Mouse (Mus musculus) C2C12 (cell line): Measurements from ENCODE around the gene Gabrb2.

ENCODE experiments used
- CTCF ChIP-seq: IDR thresholded peaks from one replicate; pipeline ENCODE4 v1.5.1; 2011; ENCODE audit not compliant: control insufficient read depth, insufficient read depth, insufficient read length
- FOSL1 ChIP-seq: IDR thresholded peaks from one replicate; pipeline ENCODE4 v1.8.0; 2011; ENCODE audit warnings: mild to moderate bottlenecking, low read length; ENCODE audit not compliant: poor library complexity, insufficient read depth, severe bottlenecking
- MAX ChIP-seq: IDR thresholded peaks from one replicate; pipeline ENCODE4 v1.6.1; 2011; ENCODE audit warnings: mild to moderate bottlenecking, control low read depth
- MYOG ChIP-seq: IDR thresholded peaks from one replicate; pipeline ENCODE4 v1.6.1; 2011; ENCODE audit not compliant: control insufficient read depth, insufficient read length; ENCODE audit errors: extremely low read depth
- USF1 ChIP-seq: IDR thresholded peaks from one replicate; pipeline ENCODE4 v1.6.1; 2011; ENCODE audit warnings: low read depth, mild to moderate bottlenecking, control low read depth, moderate library complexity

DNA sequence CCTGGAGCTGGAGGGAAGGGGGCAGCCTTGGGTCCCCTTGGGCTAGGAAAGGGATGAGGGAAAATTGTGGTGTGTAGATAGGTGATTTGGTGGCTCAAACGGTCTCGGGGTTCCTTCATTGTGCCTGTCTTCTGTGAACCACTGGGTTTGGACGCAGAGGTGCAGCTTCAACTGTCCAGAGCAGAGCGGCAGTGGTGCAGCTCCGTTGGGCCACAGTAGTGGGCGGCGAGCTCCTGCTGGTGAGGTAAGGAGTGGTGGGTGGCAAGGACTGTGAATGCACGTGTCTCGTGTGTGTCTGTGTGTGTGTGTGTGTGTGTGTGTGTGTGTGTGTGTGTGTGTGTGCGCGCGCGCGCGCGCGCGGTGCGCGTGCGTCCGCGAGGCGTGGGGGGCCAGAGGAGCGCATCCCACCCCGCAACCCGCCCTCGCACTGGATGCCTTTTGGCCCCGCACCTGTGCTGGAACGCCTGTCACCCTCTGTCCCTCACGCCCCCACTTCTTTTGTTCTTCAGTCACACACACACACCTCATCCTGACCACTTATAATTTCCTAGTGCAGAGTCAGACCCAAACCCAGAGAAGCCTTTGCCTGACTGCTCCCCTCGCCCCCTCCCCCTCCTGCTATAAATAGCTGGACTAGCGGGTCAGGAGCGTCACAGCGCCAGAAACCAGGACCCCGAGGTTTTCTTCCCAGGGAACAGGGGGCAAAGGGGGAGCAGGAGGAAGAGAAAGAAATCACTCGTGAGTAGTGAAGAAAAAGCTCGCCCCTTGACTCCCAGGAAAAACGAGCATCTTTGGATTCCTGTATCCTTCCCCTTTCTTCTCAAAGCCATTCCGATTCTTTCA, 455 bp downstream of the Gabrb2 start:
- TF ChIP-seq FOSL1, result no peak
- no peak for TF ChIP-seq USF1
- TF ChIP-seq CTCF, result no peak
- no peak for TF ChIP-seq MAX
- TF ChIP-seq MYOG, result no peak
